Mouse (Mus musculus): Measurements from ENCODE around the gene Ndufs7.

Ndufs7 gene

GRCm38 (mm10) chr10:80264341-80265148 is 15.6 kb downstream of the Ndufs7 start:
- DNase-seq = peak; percentile 99

- no peak for DNase-seq
Measured at GRCm38 (mm10) chr10:80265149-80265486, 16.2 kb downstream of the Ndufs7 start.

- DNase-seq = no peak
Measured at GRCm38 (mm10) chr10:80270099-80270498, 21.2 kb downstream of the Ndufs7 start.

- no peak for DNase-seq
Measured at GRCm38 (mm10) chr10:80270734-80271181, 21.8 kb downstream of the Ndufs7 start.

GRCm38 (mm10) chr10:80271186-80271843 is 22.4 kb downstream of the Ndufs7 start:
- DNase-seq = no peak

DNA sequence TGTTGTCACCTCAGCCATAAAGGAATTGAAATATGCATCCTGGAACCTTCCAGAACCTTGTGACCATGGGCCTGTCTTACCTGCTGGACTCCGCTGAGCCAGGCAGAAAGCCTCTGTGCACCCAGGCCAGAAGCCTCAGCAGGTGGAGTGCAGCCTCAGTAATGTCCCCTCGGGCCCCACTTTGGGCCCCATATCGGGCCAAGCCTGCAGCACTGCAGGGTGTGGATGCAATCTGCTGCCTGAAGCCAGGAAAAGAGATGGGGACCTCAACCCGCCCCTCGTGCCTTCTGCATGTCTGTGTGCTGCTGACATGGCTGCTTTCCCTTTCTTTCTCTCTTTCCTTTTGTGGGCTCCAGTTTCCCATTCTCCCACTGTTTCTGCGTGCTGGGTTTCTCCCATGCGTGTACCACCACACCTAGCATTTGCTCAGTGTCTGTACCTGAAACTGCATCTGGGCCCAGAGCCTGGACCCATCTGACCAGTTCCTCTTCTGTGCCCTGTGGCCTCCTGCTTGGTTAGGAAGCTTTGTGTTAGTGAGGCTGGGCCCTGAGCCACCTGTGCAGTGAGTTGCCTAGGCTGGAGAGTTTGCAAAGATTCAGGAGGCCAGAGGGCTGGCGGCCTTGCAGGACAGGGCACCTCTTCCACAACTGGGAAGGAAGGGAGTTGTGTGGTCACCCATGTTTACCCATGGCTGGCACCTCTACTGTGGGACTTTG is 23.1 kb downstream of the Ndufs7 start:
- DNase-seq = no peak

DNA sequence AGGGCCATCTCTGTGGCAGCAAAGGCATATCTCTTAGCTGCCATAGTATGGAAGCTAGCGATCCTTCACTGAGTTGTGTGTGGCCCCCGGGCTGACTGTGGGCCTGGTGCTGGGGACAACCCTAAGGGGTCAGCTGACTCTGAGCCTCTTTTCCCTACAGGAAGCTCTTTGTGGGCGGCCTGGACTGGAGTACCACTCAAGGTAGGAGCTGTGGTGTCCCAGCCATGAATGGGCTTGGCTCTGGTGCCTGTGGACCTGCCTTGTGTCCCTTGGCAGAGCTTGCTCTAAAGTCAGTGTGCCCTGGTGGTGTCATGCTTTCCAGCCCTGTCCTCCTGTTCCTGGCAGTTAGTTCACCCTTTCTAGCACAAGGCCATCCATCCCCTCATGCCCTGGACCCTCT is 24.9 kb downstream of the Ndufs7 start:
- no peak for DNase-seq

GRCm38 (mm10) chr10:80276238-80276637 is 27.3 kb downstream of the Ndufs7 start:
- no peak for DNase-seq

DNA sequence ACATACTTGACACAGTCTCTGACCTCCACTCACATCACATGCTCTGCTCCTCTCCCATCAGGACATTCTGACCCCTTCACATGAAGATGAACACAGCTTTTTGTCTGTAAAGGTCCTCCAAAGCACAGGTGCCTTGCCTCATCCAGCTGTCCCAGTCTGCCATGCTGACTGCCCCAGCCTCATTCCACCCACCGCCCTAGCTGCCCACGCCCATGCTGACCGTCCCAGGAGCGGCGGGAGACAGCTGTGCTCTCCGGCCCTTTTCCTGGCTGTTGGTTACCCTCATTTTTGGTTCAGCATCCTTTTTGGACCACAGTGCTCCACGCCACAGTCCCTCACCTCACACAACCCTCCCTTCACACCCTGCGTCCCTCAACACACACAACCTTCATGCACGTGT is 29.5 kb downstream of the Ndufs7 start:
- DNase-seq = no peak

DNA sequence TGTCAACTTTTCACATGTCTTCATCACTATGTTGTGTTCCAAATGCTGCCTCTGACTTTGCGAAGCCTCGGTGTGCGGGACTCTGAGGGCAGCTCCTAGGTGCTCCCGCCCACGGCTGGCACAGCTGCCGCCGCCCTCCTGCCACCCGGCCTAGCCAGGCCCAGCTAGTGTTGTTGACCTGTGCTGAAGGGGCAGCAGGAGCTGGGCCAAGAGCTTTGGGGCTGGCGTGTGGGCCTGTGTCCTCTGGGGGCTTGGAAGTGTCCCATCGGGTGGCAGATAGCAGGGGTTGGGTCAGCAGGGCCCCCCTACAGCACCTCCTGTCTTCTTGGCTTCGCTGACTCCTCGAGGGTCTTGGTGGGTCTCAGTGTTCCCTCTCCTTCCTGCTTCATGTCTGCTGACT is 30.4 kb downstream of the Ndufs7 start:
- no peak for DNase-seq

DNA sequence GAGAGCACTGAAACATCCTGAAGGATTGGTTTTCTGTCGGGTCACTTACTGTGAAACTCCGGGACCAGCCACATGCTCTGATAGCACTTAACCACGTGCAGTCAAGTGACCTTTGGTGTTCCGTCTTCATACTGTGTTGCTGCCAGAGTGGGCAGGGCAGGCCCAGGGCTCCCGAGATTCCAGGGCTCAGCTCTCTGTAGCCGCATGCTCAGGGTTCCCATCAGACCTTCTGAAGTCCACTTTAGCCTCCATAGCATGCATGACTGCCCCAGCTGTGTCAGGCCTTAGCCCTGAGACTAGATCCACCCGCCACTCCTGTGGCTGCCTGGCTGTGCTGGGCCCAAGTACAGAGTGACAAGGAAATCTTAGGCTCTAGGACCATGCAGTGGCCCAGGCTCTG is 32.4 kb downstream of the Ndufs7 start:
- DNase-seq = no peak

DNA sequence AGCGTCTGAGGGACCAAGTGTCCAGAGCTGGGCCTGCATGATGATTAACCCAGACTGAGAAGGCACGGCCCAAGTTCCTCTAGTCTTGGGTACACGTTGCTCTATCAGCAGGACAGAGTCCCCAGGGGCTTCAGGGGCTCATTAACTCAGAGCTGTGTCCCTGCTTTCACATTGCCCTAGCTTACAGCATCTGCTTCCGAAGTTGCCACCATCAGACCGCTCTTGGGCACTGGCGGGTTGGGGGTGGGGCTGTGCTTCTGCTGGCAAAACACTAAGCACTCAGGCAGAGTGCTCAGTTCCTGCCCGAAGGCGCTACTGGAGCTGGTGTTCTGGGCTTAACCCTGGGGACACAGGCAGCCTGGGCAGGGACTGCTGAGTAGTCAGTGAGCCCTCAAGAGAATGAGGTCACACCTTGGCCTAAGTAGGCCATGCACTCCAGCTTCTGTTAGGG is 33.0 kb downstream of the Ndufs7 start:
- no peak for DNase-seq

DNA sequence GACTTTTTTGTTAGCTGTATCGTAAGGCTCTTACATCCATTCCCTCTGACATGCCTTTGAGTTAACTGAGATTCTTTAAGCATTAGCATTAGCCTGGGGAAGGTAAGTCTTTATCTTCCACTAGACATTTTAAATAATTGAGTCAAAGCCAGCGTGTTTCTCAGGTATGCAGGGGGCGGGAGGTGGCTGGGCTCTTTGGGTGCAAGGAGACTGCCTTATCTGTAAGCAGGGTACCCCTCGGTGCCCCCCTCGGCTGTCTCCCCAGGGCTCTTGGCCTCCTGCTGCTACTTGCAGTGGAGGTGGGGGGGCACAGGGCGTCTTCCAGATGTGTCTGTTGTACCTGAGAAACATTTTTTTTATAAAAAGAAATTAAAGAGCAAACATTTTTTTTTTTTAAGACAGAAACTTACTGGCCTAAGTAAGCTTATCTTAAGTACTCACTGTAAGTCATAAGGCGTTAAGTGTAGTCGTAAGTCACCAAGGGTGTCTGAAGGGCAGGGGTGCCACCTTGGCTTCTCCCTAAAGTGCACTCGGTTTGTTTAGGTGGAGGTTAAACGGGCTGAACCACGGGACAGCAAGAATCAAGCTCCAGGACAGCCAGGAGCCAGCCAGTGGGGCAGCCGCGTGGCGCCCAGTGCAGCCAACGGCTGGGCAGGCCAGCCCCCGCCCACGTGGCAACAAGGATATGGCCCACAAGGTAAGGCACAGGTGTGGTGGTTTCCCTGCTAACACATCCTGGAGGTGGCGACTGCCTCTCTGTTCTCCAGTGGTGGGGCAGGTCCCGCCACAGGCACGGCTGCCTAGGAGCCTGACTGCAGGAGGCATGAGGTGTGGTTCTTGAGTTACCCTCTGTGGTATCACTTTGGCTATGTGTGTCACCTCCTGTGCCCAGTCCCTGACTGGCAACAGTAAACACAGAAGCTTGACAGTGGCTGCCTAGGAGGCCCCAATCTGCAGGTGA is 33.8 kb downstream of the Ndufs7 start:
- no peak for DNase-seq

GRCm38 (mm10) chr10:80285222-80286070 is 36.5 kb downstream of the Ndufs7 start:
- no peak for DNase-seq

DNA sequence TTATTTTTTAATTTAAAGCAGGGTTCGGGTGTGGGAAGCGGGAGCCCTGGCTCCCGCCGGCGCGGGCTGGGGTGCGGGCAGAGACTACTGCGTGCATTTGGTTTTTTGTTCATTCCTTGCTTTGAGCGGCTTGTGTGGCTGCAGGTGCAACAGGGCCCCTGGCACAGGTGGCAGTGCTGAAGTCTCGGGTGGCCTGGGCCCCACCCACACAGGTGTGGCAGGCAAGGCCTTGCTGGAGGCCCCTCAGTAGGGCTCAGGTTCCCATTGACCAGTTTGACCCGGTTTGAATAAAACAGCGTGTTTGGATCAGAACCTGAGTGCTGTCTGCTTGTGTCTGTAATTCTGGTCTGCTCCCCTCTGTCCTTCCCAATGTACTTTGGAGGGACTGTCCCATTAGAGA is 39.2 kb downstream of the Ndufs7 start:
- DNase-seq = no peak

DNA sequence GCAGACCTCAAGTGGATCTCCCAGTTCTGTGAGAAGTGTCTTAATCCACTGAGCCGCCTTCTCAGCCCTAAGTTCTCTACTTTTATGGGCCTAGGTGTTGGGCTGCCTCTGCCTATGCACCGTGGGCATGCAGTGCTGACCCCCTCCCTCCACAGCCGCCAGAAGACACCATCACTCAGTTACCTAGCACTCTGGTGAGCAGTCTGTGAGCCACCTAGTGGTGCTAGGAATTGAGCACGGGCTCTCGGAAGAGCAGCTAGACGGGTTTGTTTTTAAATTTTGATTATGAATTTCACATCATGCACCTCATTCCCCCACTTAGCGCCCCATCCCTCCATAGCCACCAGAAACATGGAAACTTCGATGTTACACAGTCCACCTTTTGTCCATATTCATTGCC is 39.7 kb downstream of the Ndufs7 start:
- no peak for DNase-seq

GRCm38 (mm10) chr10:80292251-80293146 is 43.6 kb downstream of the Ndufs7 start, which contains the start of gene Rps15:
Gene Rps15, plus strand, starts transcription at chr10:80292453.
- DNase-seq = peak; percentile 92

DNA sequence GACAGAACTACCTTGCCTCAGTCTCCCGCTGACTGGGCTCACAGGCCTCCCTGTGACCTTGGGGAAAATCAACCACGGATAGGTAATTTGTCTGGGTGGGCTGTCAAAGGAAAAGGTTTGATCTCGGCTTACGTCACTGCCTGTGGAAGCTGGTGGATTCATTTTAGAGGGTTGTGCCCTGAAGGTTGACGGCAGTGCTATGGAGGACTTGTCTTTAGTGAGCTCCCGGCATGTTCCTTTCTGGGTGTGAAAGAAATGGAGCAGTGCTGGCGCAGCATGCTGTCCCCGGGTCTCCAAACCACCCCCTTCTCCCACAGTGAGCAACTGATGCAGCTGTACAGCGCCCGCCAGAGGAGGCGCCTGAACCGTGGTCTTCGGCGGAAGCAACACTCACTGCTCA is 44.4 kb downstream of the Ndufs7 start:
- DNase-seq = no peak

DNA sequence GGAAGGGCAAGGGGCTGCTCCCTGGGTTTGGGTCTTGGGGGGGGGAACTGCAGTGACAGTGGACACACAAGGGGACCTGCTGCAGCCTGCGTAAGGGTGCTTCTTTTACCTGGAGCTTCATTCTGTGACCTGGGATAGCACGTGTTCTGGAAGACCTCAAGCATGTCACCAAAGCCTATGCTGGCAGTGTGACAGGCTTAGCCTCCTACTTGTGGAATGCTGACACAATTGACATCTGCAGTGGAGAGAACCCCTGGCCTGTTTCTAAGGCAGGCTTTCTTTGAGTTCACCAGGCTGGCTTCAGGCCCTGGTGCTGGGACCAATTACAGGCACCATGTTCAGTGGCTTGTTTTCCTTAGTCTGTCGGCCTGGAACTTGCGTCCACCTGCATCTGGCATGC is 45.4 kb downstream of the Ndufs7 start:
- DNase-seq = no peak

GRCm38 (mm10) chr10:80294788-80295303 is 45.9 kb downstream of the Ndufs7 start:
- DNase-seq = no peak

Data from cerebellum, adult 8-10 months (tissue).